Mouse (Mus musculus) forebrain, embryonic 11.5 days (tissue): ENCODE measurements around the gene Olfr298. TPM values are rescaled to one million over a fixed set of nuclear protein-coding genes. Genes with fewer than 3 reads are reported as not detected.

Experiments used
- ATAC-seq: fragments of 200-750 bp; cut with Nextera tagmentation; replicated peaks from 2 replicates; pipeline ENCODE4 v1.8.0; 2017; ENCODE audit warnings: moderate TSS enrichment; ENCODE audit not compliant: low FRiP score
- DNase-seq: peaks from one replicate; pipeline ENCODE4 v3.0.0-alpha.2; 2017; ENCODE audit warnings: low spot score
- H3K27ac ChIP-seq: fragments of 300-500 bp; sonication (generic); 2 replicates; pipeline ENCODE4 v1.5.1; 2014; ENCODE audit warnings: low read depth, low read length
- H3K27me3 ChIP-seq: fragments of 300-500 bp; sonication (generic); 2 replicates; pipeline ENCODE4 v1.6.1; 2014; ENCODE audit warnings: mild to moderate bottlenecking, low read length, mixed read lengths; ENCODE audit not compliant: control insufficient read depth, insufficient read depth
- H3K36me3 ChIP-seq: fragments of 300-500 bp; sonication (generic); 2 replicates; pipeline ENCODE4 v1.6.1; 2014; ENCODE audit warnings: mild to moderate bottlenecking, low read length, moderate library complexity, mixed read lengths; ENCODE audit not compliant: control insufficient read depth, insufficient read depth
- H3K4me1 ChIP-seq: fragments of 300-500 bp; sonication (generic); replicated peaks from 2 replicates; pipeline ENCODE4 v1.6.1; 2014; ENCODE audit warnings: low read length, mixed read lengths; ENCODE audit not compliant: control insufficient read depth, insufficient read depth
- H3K4me2 ChIP-seq: fragments of 300-500 bp; sonication (generic); 2 replicates; pipeline ENCODE4 v1.6.1; 2014; ENCODE audit warnings: low read depth, mild to moderate bottlenecking, low read length, moderate library complexity, mixed read lengths; ENCODE audit not compliant: severe bottlenecking
- H3K4me3 ChIP-seq: fragments of 300-500 bp; sonication (generic); 2 replicates; pipeline ENCODE4 v1.5.1; 2014; ENCODE audit warnings: low read depth, low read length
- H3K9ac ChIP-seq: fragments of 300-500 bp; sonication (generic); 2 replicates; pipeline ENCODE4 v1.6.1; 2014; ENCODE audit warnings: low read length
- H3K9me3 ChIP-seq: fragments of 300-500 bp; sonication (generic); 2 replicates; pipeline ENCODE4 v1.6.1; 2016; ENCODE audit warnings: low read length, mixed read lengths; ENCODE audit not compliant: control insufficient read depth
- WGBS: fragments of 180-500 bp; shearing (Covaris S2); extraction: QIAGEN DNeasy Blood & Tissue Kit; methylation state at CpG from one replicate; pipeline ENCODE4 v1.1.7; 2014; 5-methylcytosine and 5-hydroxymethylcytosine counted together
- polyA plus RNA-seq: library from polyadenylated mRNA; unstranded; fragments of >200 nt; fragmentation: Nextera tagmentation; extraction: Ambion mirVana; gene quantifications from 2 replicates; pipeline ENCODE4 v1.2.1, GENCODE M21; 2014

Olfr298 gene
- polyA plus RNA-seq, result not detected in 2 replicates

DNA sequence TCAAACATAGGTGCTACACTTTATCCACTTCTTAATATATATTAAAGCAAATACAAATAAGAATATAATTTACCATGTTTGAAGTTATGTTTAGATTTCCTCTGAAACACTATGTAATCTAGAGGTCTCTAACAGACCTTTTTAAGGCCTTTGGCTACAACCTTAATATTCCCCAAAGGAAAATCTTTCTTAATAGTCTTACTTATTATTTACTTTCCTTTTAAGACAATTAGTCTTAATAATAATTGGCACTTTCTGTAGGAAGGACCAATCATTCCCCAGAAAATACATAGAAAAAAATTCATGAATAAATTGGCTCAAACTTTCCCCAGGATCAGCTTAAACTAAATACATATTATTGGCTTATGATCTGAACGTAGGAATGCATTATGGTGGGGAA lies at the start of gene Olfr298:
Gene Olfr298, minus strand, starts transcription at position 101 of the 400 bp plus-strand sequence.
- H3K27me3 ChIP-seq, result no peaks in the 10 kb centered on the region
- H3K27ac ChIP-seq, result no peak within 1 kb of the TSS
- H3K4me2 ChIP-seq, result no peak within 1 kb of the TSS
- no peaks in the 10 kb centered on the region for H3K36me3 ChIP-seq
- no peaks in the 10 kb centered on the region for H3K9me3 ChIP-seq
- H3K4me3 ChIP-seq, result no peak within 1 kb of the TSS
- no peak for ATAC-seq
- no peak for DNase-seq
- H3K4me1 ChIP-seq, result no peaks in the 10 kb centered on the region
- 83% methylated on average over 1 of the region's 1 CpGs for WGBS
- no peak within 1 kb of the TSS for H3K9ac ChIP-seq

DNA sequence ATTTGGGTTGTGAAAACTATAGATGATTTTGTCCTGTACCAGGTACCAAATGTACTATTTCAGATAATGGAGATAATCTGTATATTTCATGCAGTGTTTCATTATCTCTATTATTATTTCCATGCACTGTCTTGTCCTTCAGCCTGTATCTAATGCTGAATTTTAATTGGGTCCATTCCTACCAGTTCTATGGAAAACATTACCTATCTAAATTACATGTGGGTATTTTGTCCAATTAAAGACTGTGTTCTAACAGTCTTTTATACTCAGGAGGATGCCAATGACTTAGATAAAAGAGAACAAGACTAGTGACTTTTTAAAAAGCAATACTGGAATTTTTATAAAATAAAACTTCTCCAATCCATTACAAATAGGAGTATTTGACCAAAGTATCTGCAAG lies 27.4 kb upstream of the Olfr298 start, which contains the start of gene Olfr297:
Gene Olfr297, plus strand, starts transcription at position 301 of the 400 bp plus-strand sequence.
- no peak for DNase-seq
- no peaks in the 10 kb centered on the region for H3K4me1 ChIP-seq
- no peak within 1 kb of the TSS for H3K9ac ChIP-seq
- H3K4me2 ChIP-seq, result no peak within 1 kb of the TSS
- H3K27ac ChIP-seq, result no peak within 1 kb of the TSS
- no peaks in the 10 kb centered on the region for H3K27me3 ChIP-seq
- H3K36me3 ChIP-seq, result no peaks in the 10 kb centered on the region
- H3K9me3 ChIP-seq, result no peaks in the 10 kb centered on the region
- H3K4me3 ChIP-seq, result no peak within 1 kb of the TSS
- no peak for ATAC-seq

DNA sequence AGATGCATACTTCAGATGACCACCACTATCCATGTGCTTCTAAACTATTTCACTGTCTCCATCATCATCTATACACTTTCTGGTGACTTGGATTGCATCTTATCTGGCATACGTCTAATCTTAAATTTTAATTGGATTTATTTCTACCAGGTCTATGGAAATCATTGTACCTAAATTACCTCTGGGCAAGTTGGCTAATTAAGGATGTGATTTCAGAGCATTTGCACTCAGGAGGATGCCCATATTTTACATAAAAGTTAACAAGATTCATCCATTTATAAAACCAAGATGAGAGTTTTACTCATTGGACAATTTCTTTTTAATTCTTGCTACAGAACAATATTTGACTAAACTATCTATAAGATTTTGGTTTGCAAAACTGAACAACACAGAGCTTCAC lies 32.7 kb downstream of the Olfr298 start, which contains the start of gene Olfr299:
Gene Olfr299, plus strand, starts transcription at position 301 of the 400 bp plus-strand sequence.
- no peak within 1 kb of the TSS for H3K4me3 ChIP-seq
- WGBS, result 88% methylated on average over 1 of the region's 1 CpGs

More for the DNA sequence above, 32.7 kb downstream of the Olfr298 start, which contains the start of gene Olfr299:
- DNase-seq (no peak), ATAC-seq (no peak)
- H3K9me3 ChIP-seq, result no peaks in the 10 kb centered on the region
- no peaks in the 10 kb centered on the region for H3K4me1 ChIP-seq
- H3K27me3 ChIP-seq, result no peaks in the 10 kb centered on the region
- H3K9ac ChIP-seq, result no peak within 1 kb of the TSS
- no peak within 1 kb of the TSS for H3K4me2 ChIP-seq
- H3K36me3 ChIP-seq, result no peaks in the 10 kb centered on the region
- no peak within 1 kb of the TSS for H3K27ac ChIP-seq

Other genes with a start within 250 kb of the Olfr298 start
- not detected in 2 replicates for gene Vmn2r76, start 246.2 kb downstream of the Olfr298 start, polyA plus RNA-seq
- not detected in 2 replicates for gene Olfr310, start 215.3 kb downstream of the Olfr298 start, polyA plus RNA-seq
- not detected in 2 replicates for gene Olfr309, start 178.8 kb downstream of the Olfr298 start, polyA plus RNA-seq
- gene Olfr308, start 166.9 kb downstream of the Olfr298 start, polyA plus RNA-seq, result not detected in 2 replicates
- gene Olfr307, start 154.9 kb downstream of the Olfr298 start, polyA plus RNA-seq, result not detected in 2 replicates
- not detected in 2 replicates for gene Olfr305, start 125.6 kb downstream of the Olfr298 start, polyA plus RNA-seq
- not detected in 2 replicates for gene Olfr304, start 105.8 kb downstream of the Olfr298 start, polyA plus RNA-seq
- not detected in 2 replicates for gene Olfr303, start 94.7 kb downstream of the Olfr298 start, polyA plus RNA-seq
- not detected in 2 replicates for gene Olfr301, start 88.6 kb downstream of the Olfr298 start, polyA plus RNA-seq
- gene Olfr299, start 32.6 kb downstream of the Olfr298 start, polyA plus RNA-seq, result not detected in 2 replicates
- not detected in 2 replicates for gene Olfr297, start 27.5 kb upstream of the Olfr298 start, polyA plus RNA-seq
- gene Olfr295, start 91.4 kb upstream of the Olfr298 start, polyA plus RNA-seq, result not detected in 2 replicates
- gene Olfr294, start 124.2 kb upstream of the Olfr298 start, polyA plus RNA-seq, result not detected in 2 replicates
- not detected in 2 replicates for gene Olfr293, start 156.6 kb upstream of the Olfr298 start, polyA plus RNA-seq
- not detected in 2 replicates for gene Olfr292, start 195.8 kb upstream of the Olfr298 start, polyA plus RNA-seq